Mouse (Mus musculus) layer of hippocampus, adult 18-20 months (tissue): ENCODE measurements at regions not wholly inside any gene's neighbourhood (a gene's known extent, or its start where the extent isn't known, plus 50 kb on each side); places are given as distances from the start of the nearest gene placed in this dataset.

Source experiments
- DNase-seq, 2 experiments: peaks; one replicate each; pipeline ENCODE4 v3.0.0; 2022; ENCODE audit warnings: low spot score in 2 of 2

DNA sequence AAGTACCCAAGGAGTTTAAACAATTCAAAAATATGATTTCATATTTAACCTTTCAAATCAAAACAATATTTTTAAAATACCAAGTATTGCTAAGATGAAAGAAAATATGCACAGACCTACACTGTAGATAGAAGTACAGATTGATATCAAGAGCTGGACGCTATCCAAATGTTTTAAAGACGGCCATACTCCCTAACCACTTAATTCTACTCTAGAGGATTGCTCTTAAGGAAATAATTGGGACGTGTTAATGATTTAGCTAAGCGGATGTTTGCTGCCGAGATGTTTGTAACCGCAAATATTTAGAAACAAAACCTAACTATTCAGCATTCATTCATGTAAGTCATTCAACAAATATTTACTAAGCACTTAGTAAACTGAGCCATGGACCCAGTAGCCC is 294.2 kb downstream of the Mycn start:
- DNase-seq, result no peak

- DNase-seq, result no peak
Measured at GRCm38 (mm10) chr12:12645183-12645582, 296.5 kb downstream of the Mycn start.

- no peak for DNase-seq
Measured at GRCm38 (mm10) chr12:12643247-12643963, 298.3 kb downstream of the Mycn start.

DNA sequence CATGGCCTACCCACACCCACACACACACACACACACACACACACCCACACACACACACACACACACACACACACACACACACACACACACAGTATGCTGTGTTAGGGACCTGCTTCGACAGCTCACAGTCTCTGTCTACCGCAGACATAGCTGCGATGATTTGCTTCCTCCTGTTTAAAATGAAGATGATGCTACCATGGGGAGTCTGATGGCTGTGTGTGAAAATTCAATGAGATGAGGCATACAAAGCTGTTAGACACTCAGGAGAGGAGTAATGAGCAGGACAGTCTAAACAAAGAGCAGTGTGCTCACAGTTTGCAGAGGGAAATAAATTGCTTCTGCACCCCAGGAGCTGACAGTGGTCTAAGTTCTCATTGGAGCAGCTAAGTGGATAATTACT is 306.4 kb downstream of the Mycn start:
- DNase-seq, result no peak

DNA sequence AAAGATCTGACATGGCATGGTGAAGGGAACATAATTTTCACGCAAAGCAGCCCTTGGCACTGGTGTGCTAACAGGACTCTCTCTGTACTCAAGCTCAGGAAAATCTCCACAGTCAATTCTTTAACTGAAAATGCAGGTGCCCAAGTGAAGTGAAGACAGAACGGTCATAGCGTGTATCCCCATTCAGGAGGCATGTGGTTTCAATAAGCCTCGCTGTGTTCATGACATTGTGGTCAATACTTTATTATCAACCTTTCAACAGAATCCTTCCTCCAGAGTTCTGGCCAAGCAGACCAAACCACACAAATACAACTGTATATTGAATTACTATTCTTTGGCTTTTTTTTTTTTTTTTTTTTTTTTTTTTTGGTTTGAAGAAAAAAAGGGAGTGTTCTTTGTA is 314.1 kb downstream of the Mycn start:
- no peak for DNase-seq

- DNase-seq, result no peak
Measured at GRCm38 (mm10) chr12:12625788-12626187, 315.9 kb downstream of the Mycn start.

DNA sequence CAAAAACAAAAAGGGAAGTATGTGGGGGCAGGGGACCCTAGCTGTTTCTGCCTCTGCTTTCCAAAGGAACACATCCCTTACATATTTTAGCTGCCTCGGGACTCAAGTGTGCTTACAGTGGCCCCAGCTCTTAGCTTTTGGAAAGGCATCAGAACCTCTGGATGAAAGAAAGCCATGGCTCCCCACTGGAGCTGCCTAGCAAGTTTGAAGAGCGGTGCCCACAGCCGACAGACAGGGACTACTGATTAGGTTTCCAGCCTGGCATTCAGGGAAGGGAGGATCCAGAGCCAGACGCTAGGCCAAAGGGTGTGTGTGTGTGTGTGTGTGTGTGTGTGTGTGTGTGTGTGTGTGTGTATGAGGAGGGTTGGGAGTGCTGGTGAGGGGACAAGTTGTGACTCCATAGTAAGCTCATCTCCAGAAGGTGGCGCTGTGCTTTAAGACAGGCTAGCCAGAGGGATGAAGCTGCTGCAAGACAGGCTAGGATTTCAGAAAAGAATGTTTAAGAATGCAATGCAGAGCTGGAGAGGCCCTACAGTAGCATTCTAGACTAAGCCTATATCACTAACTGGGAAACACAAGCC is 318.9 kb downstream of the Mycn start:
- DNase-seq, result peak; percentile 73 to 91

- no peak for DNase-seq
Measured at GRCm38 (mm10) chr12:12621506-12621905, 320.2 kb downstream of the Mycn start.

- no peak for DNase-seq
Measured at GRCm38 (mm10) chr12:12620316-12620715, 321.4 kb downstream of the Mycn start.

DNA sequence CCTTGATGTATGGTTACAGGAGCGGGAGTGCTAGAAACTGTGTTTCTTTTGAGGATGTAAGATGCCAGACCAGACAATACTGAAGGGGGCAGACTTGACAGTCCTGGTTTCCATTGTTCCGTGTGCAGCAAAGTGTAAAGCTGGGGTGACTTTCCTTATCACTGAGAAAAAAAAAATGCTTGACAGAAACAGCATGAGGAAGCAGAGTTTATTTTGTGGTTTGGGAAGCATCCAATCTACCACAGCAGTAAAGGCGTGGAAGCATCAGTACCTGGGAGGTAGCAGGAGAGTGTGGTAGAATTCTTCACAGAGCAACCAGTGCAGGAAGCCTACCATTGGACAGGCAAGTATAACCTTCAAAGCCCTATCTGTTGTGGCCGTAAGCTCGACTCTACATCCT is 322.3 kb downstream of the Mycn start:
- DNase-seq, result no peak

- DNase-seq, result no peak
Measured at GRCm38 (mm10) chr12:12612520-12612919, 329.2 kb downstream of the Mycn start.

DNA sequence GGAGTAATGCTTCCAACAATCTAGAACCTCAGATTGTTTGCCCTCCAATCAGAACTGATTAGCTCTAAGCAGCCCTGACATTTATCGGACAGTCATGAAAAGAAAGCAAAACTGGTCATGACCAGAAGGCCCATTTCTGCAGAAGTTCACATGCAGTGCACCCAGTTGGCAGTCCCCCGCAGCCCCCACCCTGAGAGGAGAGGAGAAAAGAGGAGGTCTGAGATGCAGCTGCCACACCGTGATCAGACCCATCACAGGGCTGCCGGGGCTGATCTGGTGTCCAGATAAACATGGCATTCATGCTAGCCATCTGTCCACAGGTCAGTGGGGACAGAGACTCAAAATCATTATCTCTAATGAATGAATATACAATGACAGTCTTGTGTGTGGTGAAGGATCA is 330.9 kb downstream of the Mycn start:
- no peak for DNase-seq

DNA sequence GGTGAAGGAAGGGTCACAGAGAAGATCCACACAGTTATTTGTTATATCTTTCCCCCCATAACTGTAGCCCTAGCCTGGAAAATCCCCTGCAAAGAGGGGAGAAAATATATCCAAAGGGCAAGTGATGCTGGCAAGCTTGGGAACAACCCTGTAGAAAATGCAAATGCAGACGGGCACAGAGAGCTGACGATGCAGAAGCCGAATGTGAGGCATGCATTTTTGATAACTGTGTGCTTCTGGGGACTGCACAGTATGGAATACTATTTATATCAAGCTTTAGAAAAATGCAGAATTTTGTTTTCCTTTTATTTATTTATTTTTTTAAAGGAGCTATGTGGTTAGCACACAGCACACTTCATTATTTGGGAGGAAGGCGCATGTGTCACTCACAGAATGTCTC is 333.7 kb downstream of the Mycn start:
- DNase-seq, result no peak

GRCm38 (mm10) chr12:12606911-12607310 is 334.8 kb downstream of the Mycn start:
- no peak for DNase-seq

DNA sequence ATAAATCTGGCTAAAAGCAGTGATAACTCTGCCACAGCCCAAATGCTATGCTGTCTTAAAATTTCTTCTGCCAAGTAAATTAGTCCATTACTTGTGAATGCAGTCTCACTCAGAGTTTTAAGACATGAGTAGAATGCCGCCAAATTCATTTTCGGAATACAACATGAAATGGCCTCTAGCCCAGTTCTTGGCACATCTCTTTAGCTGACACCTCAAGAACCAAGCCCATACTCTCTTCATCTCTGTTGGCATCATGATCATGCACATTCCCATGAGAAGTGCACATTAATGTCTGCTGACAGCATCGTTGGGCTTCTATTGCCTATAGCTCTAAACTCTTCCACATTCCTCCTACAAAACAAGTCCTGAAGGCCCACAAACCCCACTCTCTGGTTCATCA is 336.2 kb downstream of the Mycn start:
- no peak for DNase-seq

DNA sequence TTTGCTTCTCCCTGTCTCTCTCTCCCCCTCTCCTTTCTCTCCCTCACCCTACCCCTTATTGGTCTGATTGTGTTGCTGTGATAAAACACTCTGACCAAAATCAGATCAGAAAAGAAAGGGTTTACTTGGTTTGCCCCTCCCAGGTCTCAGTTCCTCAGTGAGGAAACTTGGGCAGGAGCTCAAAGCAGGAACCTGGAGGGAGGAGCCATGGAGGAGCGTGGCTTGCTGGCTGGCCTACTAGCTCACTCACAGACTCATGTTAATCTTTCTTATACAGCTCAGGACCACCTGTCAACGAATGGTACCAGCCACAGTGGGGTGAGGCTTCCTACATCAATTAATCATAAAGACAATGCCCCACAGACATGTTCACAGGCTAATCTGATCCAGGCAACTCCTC is 339.4 kb downstream of the Fam49a start:
- DNase-seq, result no peak

GRCm38 (mm10) chr12:12595399-12595798 is 333.5 kb downstream of the Fam49a start:
- DNase-seq, result no peak

DNA sequence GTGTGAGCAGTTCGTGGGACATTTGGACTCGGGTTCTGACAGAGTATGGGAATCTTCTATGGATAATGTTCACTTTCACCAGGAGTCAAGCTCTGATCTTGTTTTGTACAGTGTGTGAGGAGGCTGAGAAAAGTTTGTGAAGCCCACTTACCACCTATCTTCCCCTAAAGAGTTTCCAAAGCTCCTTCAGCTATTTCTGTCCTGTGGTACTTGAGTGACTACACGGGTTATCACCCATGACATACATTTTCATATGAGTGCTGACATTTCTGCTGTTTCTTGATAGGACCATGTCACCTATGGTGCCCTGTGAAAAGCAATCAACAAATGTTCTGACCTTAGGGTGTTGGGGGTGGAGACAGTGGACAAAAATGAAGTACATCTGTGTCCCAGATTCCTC is 332.6 kb downstream of the Fam49a start:
- DNase-seq, result no peak

DNA sequence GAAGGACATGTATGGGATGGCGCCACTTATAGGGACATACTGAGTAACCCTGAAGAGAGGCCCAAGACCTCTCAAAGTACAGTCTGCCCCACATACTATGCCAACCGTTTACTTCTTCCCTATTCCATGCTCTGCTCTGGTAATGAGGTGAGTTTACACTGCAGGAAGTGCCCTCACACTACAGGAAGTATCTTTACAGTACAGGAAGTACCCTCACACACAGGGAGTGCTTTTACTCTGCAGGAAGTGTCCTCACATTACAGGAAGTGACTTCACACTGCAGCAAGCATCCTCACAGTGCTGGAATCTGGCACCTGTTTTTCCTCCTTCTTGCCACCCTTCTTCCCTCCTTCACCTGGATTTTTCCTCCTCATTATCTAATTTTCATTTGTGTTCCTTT is 331.4 kb downstream of the Fam49a start:
- no peak for DNase-seq

GRCm38 (mm10) chr12:12590753-12591291 is 328.9 kb downstream of the Fam49a start:
- DNase-seq, result peak; percentile 35 to 59

DNA sequence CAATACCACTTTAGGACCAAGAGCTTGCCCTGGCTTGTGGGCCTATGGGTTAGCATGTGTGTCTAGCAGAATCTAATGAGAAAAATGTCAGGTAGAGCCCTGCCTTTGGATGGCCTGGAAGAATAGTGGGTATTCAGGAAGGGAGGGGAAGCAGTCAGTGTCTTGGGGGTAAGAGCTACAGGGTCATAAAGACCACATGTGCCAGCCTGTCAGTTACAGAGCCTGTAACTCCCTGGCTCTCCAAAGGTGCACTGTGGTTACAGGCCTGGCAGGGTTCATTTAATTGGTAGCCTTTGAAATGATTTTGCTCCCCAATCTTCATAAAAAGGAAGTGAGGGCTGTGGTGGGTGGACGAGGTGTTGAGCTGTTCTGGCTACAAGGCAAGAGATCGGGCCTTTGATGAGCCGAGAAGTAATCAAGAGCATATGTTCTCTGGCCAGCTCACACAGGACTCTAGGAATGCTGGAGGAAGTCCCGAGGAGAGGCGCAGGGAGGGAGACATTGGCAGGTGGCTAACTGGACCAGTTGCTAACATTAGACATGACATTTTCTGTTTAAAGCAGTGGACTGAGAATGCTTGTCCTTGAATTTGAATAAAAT is 326.9 kb downstream of the Fam49a start:
- DNase-seq, result no peak

GRCm38 (mm10) chr12:12586436-12586835 is 324.5 kb downstream of the Fam49a start:
- DNase-seq, result no peak
